Mouse (Mus musculus) small intestine, adult 2 months (tissue): ENCODE measurements around the gene Cntn5. TPM values are rescaled to one million over a fixed set of nuclear protein-coding genes. Genes with fewer than 3 reads are reported as not detected.

ENCODE experiments used
- H3K27ac ChIP-seq: fragments of 200-500 bp; 2 replicates; pipeline ENCODE4 v1.5.1; 2012; ENCODE audit warnings: low read depth, low read length, control low read depth, inconsistent platforms; ENCODE audit not compliant: insufficient read depth
- H3K27me3 ChIP-seq: fragments of 200-500 bp; 2 replicates; pipeline ENCODE4 v1.6.1; 2012; ENCODE audit warnings: mild to moderate bottlenecking, moderate library complexity, low read length, inconsistent platforms; ENCODE audit not compliant: control insufficient read depth, insufficient read depth
- H3K36me3 ChIP-seq: fragments of 200-500 bp; 2 replicates; pipeline ENCODE4 v1.6.1; 2012; ENCODE audit warnings: mild to moderate bottlenecking, low read length, control low read depth, inconsistent platforms; ENCODE audit not compliant: control insufficient read depth, insufficient read depth
- H3K4me1 ChIP-seq: fragments of 200-500 bp; 2 replicates; pipeline ENCODE4 v1.6.1; 2012; ENCODE audit warnings: low read length, inconsistent platforms, mixed read lengths; ENCODE audit not compliant: control insufficient read depth, insufficient read depth, insufficient read length
- H3K4me3 ChIP-seq: fragments of 200-500 bp; 2 replicates; pipeline ENCODE4 v1.5.1; 2012; ENCODE audit warnings: low read depth, mild to moderate bottlenecking, control low read depth, inconsistent platforms, low read length, moderate library complexity
- CTCF ChIP-seq: fragments of 200-500 bp; IDR thresholded peaks from 2 replicates; pipeline ENCODE4 v1.5.1; 2012; ENCODE audit warnings: low read depth, mild to moderate bottlenecking, control low read depth, inconsistent platforms, low read length, moderate library complexity, mixed read lengths; ENCODE audit not compliant: insufficient replicate concordance, insufficient read length; ENCODE audit errors: extremely low read depth
- POLR2A ChIP-seq: fragments of 200-500 bp; IDR thresholded peaks from 2 replicates; pipeline ENCODE4 v1.6.1; 2012; ENCODE audit warnings: low read depth, mild to moderate bottlenecking, control low read depth, inconsistent platforms, low read length, moderate library complexity
- WGBS: fragments of 180-500 bp; shearing (Covaris S2); methylation state at CpG from one replicate; pipeline ENCODE4 v1.1.7; 2018; 5-methylcytosine and 5-hydroxymethylcytosine counted together
- polyA plus RNA-seq: library from polyadenylated mRNA; depleted of rRNA; stranded (reverse); fragments of >200 nt; gene quantifications from 2 replicates; pipeline ENCODE4 v1.2.3, GENCODE M21; 2012

The Cntn5 gene
- polyA plus RNA-seq, 1 experiment = not detected

DNA sequence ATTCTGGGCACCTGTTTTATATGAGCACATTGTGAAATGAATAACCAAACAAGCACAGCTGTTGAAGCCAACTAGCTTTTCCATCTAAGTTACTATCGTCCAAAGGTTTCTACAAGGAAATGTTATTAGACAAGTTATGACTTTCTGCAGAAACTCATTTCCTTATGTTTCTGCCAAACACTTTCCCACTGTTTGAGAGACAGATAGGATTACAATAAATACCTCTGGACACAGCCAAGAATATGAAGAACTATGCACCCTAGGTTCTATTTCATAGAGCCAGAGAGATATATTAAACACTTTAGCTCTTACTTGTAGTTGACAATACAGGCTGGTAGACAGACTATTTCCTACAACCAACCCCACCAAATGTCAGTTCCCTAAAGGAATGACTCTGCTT lies 383.5 kb downstream of the Cntn5 start:
- WGBS = 65% methylated on average over 1 of the region's 1 CpGs
- Histone ChIP-seq H3K36me3 (no peaks in the 10 kb centered on the region), H3K4me1 (no peaks in the 10 kb centered on the region), H3K4me3 (no peak overlapping the region), H3K27ac (no peak overlapping the region), H3K27me3 (no peaks in the 10 kb centered on the region)
- TF ChIP-seq POLR2A (no peak), CTCF (no peak)

DNA sequence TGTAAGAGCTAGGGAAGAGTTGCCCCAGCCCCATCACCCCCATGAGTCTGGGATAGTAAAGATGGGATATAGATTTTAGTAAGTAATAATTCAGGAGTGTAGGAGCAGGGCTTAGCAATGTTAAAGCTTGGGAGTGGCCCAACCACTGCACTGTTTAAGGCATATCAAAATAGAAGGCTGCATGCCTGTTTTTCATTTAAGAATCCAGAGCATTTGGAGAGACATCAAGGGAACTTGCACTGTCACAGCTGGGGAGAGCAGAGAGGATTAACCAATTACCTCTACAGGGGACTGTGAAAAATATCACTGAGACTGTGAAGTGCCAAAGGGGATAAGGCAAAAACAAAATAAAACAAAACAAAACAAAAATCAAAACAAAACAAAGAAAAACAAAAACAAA lies 412.3 kb downstream of the Cntn5 start:
- no peak overlapping the region for H3K27ac ChIP-seq
- TF ChIP-seq POLR2A (no peak), CTCF (no peak)
- H3K27me3 ChIP-seq = no peaks in the 10 kb centered on the region

DNA sequence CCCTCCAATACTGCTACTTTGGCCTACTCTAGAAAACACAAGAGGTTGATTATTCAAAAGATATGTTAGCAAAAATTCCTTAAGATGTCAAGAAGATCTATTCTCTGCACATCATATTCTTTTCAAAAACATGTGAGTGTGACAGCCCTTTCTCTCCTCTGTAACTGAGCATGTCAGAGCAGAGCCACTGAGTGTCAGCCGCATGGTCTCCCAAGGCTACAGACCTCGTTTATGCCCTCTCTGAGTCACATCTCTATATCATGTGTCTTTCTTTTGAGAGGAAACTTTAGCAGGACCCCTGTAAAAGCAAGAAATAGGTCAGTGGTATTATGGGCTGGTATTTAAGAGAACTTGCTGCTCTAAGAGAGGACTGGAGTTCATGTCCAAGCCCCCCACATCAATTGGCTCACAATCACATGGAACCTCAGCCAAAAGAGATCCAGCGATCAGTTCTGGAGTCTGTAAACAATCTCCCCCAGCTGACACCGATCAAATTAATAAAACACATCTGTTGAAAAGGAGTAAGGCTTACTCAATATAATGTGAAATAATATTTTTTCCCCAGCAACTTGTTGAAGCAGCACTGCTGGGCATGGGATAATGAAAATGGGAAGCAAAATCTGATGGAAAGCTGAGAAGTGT lies 433.0 kb downstream of the Cntn5 start:
- 65% methylated on average over 4 of the region's 4 CpGs for WGBS
- Histone ChIP-seq H3K4me3 (no peak overlapping the region), H3K27me3 (no peaks in the 10 kb centered on the region), H3K4me1 (no peaks in the 10 kb centered on the region), H3K36me3 (no peaks in the 10 kb centered on the region), H3K27ac (no peak overlapping the region)
- TF ChIP-seq POLR2A (no peak), CTCF (no peak)

More for the DNA sequence above, 412.3 kb downstream of the Cntn5 start:
- no peak overlapping the region for H3K4me3 ChIP-seq
- H3K36me3 ChIP-seq = no peaks in the 10 kb centered on the region
- H3K4me1 ChIP-seq = no peaks in the 10 kb centered on the region

GRCm38 (mm10) chr9:10464758-10465157 lies 439.8 kb downstream of the Cntn5 start:
- H3K4me3 ChIP-seq = no peak overlapping the region
- H3K36me3 ChIP-seq = no peaks in the 10 kb centered on the region
- no peak for TF ChIP-seq CTCF
- no peak for TF ChIP-seq POLR2A
- H3K27me3 ChIP-seq = no peaks in the 10 kb centered on the region
- H3K27ac ChIP-seq = no peak overlapping the region
- H3K4me1 ChIP-seq = no peaks in the 10 kb centered on the region

DNA sequence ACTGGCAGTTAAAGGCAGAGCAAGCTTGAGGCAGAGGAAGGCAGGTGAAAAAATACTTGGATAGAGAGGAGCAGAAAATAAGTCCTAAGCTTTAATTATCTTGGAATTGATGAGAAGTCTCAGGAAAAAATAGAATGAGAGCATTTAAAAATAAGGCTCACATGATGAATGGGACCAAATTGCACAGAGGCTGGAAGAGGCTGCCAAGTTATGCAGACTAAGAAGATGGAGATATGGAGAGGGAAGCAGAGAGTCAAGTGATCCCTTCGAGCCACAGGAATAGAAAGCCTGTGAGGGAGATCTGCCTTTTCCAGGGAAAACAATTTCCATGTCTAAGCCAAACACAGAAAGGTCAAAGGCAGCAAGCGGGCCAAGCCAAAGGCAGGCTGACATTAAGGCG lies 446.7 kb downstream of the Cntn5 start:
- no peaks in the 10 kb centered on the region for H3K27me3 ChIP-seq
- 46% methylated on average over 3 of the region's 3 CpGs for WGBS
- TF ChIP-seq POLR2A (no peak), CTCF (no peak)

DNA sequence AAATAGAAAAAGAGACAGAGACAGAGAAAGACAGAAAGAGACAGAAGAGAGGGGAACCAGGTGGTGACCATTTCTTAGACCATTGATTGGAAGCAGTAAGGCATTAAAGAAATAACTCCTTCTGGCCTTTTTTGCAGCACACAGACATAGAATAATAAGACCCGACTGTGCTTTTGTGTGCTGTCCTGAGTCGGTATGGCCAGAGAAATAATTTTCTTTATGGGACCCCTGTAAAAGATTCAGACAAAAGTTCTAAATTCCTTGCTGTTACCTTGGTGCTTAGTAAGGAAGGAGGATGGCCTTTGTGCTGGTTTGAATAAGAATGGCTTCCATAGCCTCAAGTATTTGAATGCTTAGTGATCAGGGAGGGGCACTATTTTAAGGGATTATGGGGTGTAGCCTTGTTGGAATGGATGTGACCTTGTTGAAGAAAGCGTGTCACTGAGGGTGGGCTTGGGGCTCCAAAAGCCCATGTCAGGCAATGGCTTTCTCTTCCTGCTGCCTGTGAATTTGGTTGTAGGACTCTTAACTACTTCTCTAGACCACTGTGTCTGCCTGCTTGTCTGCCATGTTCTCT lies 455.5 kb downstream of the Cntn5 start:
- H3K4me1 ChIP-seq = no peaks in the 10 kb centered on the region
- TF ChIP-seq POLR2A = no peak
- no peaks in the 10 kb centered on the region for H3K27me3 ChIP-seq
- H3K4me3 ChIP-seq = no peak overlapping the region
- H3K36me3 ChIP-seq = no peaks in the 10 kb centered on the region
- 82% methylated on average over 3 of the region's 3 CpGs for WGBS
- no peak overlapping the region for H3K27ac ChIP-seq

More for the DNA sequence above, 446.7 kb downstream of the Cntn5 start:
- Histone ChIP-seq H3K4me3 (no peak overlapping the region), H3K27ac (no peak overlapping the region), H3K36me3 (no peaks in the 10 kb centered on the region), H3K4me1 (no peaks in the 10 kb centered on the region)

DNA sequence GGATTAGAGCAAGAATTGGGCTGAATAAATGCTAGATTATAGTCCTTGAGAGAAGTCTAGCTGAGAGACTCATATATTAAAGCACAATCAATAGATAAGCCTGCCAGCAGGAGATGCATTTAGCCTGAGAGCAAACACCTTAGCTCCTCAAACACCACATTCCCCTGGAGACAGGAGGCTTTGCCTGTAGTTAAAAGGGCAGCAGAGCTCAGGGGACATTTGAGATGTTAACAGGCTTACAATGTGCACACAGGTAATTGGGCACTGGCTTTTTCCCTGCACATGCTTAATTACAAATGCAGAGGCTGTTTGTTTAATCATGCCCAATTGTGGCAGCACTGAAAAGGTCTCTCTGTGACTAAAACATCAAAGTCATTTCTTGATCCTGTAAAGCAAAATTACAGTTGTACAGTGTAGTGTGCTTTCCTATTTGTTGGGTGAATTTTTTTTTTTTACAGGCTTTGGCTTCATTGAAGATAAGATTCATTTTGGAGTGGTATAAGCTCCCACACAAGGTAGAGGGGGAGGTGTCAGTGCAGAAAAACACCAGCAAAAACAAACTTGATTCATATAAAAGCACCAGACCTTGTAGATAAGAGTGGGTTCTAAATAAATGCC lies 457.2 kb downstream of the Cntn5 start:
- H3K36me3 ChIP-seq = no peaks in the 10 kb centered on the region
- no peak overlapping the region for H3K27ac ChIP-seq
- no peak overlapping the region for H3K4me3 ChIP-seq
- no peaks in the 10 kb centered on the region for H3K27me3 ChIP-seq
- TF ChIP-seq CTCF = no peak
- TF ChIP-seq POLR2A = no peak
- H3K4me1 ChIP-seq = no peaks in the 10 kb centered on the region

DNA sequence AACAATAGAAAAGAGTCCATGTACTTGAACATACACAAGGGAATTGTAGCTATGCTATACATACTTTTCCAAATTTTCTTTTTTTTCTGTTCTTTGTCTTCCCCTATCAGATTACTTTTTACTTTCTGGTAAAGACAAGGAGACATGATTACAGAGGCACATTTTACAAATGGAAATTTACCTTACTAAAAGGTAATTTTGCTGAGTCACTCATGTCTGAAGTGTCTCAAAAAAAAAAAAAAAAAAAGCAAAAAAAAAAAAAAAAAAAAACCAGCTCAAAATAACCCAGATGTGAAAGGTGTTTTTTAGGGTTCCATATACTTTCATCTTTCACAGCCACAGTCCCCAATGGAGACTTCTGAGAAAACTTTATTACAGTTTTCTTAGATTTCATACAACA lies 492.5 kb downstream of the Cntn5 start:
- Histone ChIP-seq H3K4me3 (no peak overlapping the region), H3K36me3 (no peaks in the 10 kb centered on the region), H3K27me3 (no peaks in the 10 kb centered on the region), H3K27ac (no peak overlapping the region), H3K4me1 (no peaks in the 10 kb centered on the region)
- no peak for TF ChIP-seq POLR2A
